Mouse (Mus musculus): ENCODE data around the gene Notch4. TPM values are rescaled to one million over a fixed set of nuclear protein-coding genes. Genes with fewer than 3 reads are reported as not detected.

Notch4 gene
- polyA plus RNA-seq, 1 experiment from 2014 or later: 15.8 TPM

DNA sequence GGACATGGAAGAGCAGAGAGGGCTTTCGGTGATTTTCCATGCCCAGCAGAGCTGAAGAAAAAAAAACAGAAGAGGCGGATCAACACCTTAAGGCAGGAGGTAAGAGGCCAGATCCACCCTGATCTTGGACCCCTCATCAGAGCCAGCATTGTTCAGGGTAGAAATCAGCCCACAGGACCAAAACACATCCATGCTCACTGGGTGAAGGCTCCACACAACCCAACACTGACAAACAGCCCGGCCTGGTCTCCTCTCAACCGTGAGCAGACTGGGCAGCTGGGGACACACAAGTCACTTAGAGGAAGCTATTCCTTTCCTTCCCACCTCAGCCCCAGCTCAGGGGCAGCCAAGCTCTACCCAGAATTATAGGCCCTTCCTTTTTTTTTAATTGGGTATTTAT is 16.5 kb upstream of the Notch4 start:
- H3K4me1 ChIP-seq (ENCODE audit: control insufficient read depth, insufficient read depth, low read length): no peaks in the 10 kb centered on the region
- ATAC-seq (ENCODE audit: low FRiP score): no peak

DNA sequence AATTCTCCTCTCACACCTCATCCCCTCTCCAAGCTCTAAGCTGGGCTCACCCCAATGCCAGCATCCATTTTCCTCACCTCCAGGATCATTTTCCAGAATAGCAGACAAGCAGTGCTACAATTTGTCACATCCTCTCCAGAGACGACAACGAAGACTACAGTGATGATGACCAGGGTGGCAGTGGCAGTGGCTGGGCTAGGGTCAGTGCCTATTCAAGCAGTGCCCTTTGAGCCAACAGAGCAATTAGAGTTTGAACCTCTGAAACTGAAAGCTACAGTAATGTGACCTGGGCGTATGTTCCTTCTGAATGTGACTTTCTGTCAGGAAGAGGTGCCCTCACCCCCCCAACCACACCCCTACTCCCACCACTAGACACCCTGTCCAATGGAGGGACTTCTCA is 14.9 kb upstream of the Notch4 start:
- Histone ChIP-seq H3K4me2 (no peak overlapping the region), H3K9ac (ENCODE audit: low read length) (no peak overlapping the region), H3K4me1 (ENCODE audit: control insufficient read depth, insufficient read depth, low read length) (no peaks in the 10 kb centered on the region), H3K27ac (ENCODE audit: low read depth, low read length) (no peak overlapping the region), H3K4me3 (ENCODE audit: low read depth, low read length) (no peak overlapping the region), H3K27me3 (ENCODE audit: control insufficient read depth, insufficient read depth, low read length) (no peaks in the 10 kb centered on the region), H3K36me3 (ENCODE audit: control insufficient read depth, insufficient read depth, low read length) (no peaks in the 10 kb centered on the region), H3K9me3 (ENCODE audit: control insufficient read depth, low read length) (no peaks in the 10 kb centered on the region)
- DNase-seq (ENCODE audit: low spot score, missing footprints) (no peak), ATAC-seq (ENCODE audit: low FRiP score) (no peak)
- WGBS: 96% methylated on average over 3 of the region's 3 CpGs

More for the DNA sequence above, 16.5 kb upstream of the Notch4 start:
- no peak for DNase-seq (ENCODE audit: low spot score, missing footprints)
- no peaks in the 10 kb centered on the region for H3K9me3 ChIP-seq (ENCODE audit: control insufficient read depth, low read length)
- H3K9ac ChIP-seq (ENCODE audit: low read length): no peak overlapping the region
- H3K4me3 ChIP-seq (ENCODE audit: low read depth, low read length): no peak overlapping the region
- H3K4me2 ChIP-seq: no peak overlapping the region
- no peaks in the 10 kb centered on the region for H3K27me3 ChIP-seq (ENCODE audit: control insufficient read depth, insufficient read depth, low read length)
- H3K36me3 ChIP-seq (ENCODE audit: control insufficient read depth, insufficient read depth, low read length): no peaks in the 10 kb centered on the region
- WGBS: 94% methylated on average over 4 of the region's 4 CpGs
- H3K27ac ChIP-seq (ENCODE audit: low read depth, low read length): no peak overlapping the region

DNA sequence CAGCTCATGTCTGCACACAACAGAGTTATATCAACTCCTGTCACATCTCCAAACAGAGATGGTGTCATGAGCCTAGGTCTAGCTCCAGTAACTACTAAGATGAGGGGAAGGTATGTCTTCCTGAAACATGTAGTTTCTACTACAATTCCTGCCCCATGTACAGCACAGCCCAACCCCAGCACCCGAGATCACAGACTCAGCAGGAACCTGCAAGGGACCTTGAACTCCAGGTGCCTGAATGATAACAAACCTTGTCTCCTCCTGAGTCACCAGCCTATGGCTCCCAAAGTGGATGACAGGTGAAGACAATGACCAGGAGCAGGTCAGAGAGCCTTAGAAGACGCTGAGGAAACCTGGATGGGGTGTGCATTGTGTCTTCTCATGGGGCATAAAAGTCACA is 14.2 kb upstream of the Notch4 start:
- Histone ChIP-seq H3K36me3 (ENCODE audit: control insufficient read depth, insufficient read depth, low read length) (no peaks in the 10 kb centered on the region), H3K4me1 (ENCODE audit: control insufficient read depth, insufficient read depth, low read length) (no peaks in the 10 kb centered on the region), H3K9ac (ENCODE audit: low read length) (no peak overlapping the region), H3K4me3 (ENCODE audit: low read depth, low read length) (no peak overlapping the region), H3K27ac (ENCODE audit: low read depth, low read length) (no peak overlapping the region), H3K27me3 (ENCODE audit: control insufficient read depth, insufficient read depth, low read length) (no peaks in the 10 kb centered on the region), H3K4me2 (no peak overlapping the region), H3K9me3 (ENCODE audit: control insufficient read depth, low read length) (no peaks in the 10 kb centered on the region)
- 76% methylated on average over 2 of the region's 2 CpGs for WGBS
- ATAC-seq (ENCODE audit: low FRiP score) (no peak), DNase-seq (ENCODE audit: low spot score, missing footprints) (no peak)

DNA sequence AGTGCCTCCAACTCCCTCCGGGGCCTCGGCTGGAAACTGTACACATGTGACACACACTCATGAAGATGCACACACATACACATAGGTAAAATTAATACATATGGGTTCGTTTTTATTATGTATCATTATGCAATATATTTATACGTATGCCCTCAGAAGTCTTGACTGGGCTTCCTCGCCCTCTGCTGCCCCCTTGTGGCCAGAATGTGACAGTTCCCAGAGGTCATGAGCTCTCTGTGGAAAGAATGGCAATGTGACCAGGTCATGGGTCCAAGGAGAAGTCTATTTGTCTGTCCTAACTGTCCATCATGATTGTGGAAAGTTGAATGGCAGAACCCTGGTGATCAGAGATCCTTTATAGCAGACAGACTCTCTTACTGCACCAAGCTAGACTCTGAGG is 8.6 kb upstream of the Notch4 start:
- Histone ChIP-seq H3K9me3 (ENCODE audit: control insufficient read depth, low read length) (no peaks in the 10 kb centered on the region), H3K27me3 (ENCODE audit: control insufficient read depth, insufficient read depth, low read length) (no peaks in the 10 kb centered on the region), H3K4me2 (no peak overlapping the region), H3K4me3 (ENCODE audit: low read depth, low read length) (no peak overlapping the region), H3K9ac (ENCODE audit: low read length) (no peak overlapping the region), H3K36me3 (ENCODE audit: control insufficient read depth, insufficient read depth, low read length) (no peaks in the 10 kb centered on the region), H3K27ac (ENCODE audit: low read depth, low read length) (no peak overlapping the region), H3K4me1 (ENCODE audit: control insufficient read depth, insufficient read depth, low read length) (no peaks in the 10 kb centered on the region)
- 0 out of 2 replicates have a peak, but pooled peaks have one; percentile 55 for ATAC-seq (ENCODE audit: low FRiP score)
- WGBS: 24% methylated on average over 5 of the region's 5 CpGs
- DNase-seq (ENCODE audit: low spot score, missing footprints): peak; percentile 95

DNA sequence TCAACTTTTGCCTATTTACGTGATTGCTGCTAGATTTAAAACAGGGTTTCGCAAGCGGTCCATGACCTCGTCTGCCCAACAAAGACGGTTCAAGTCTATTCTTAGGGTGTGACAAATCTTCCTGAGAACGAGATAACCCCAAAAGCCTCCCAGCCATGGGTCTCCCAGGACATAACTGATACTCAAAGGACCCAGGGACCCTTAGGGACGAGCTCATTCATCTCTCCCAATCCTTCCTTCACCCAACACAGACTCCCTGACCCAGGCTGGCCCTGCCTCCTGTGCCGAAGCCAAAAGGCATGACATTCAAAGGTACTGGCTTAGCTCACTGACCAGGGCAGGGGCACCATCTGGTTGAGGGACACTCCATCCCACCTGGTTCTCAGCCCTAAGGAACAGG is 7.7 kb upstream of the Notch4 start:
- no peaks in the 10 kb centered on the region for H3K27me3 ChIP-seq (ENCODE audit: control insufficient read depth, insufficient read depth, low read length)
- WGBS: 81% methylated on average over 8 of the region's 8 CpGs
- no peaks in the 10 kb centered on the region for H3K9me3 ChIP-seq (ENCODE audit: control insufficient read depth, low read length)
- H3K36me3 ChIP-seq (ENCODE audit: control insufficient read depth, insufficient read depth, low read length): no peaks in the 10 kb centered on the region
- ATAC-seq (ENCODE audit: low FRiP score) (no peak), DNase-seq (ENCODE audit: low spot score, missing footprints) (no peak)
- no peaks in the 10 kb centered on the region for H3K4me1 ChIP-seq (ENCODE audit: control insufficient read depth, insufficient read depth, low read length)
- no peak overlapping the region for H3K4me3 ChIP-seq (ENCODE audit: low read depth, low read length)
- H3K4me2 ChIP-seq: no peak overlapping the region
- no peak overlapping the region for H3K9ac ChIP-seq (ENCODE audit: low read length)
- no peak overlapping the region for H3K27ac ChIP-seq (ENCODE audit: low read depth, low read length)

DNA sequence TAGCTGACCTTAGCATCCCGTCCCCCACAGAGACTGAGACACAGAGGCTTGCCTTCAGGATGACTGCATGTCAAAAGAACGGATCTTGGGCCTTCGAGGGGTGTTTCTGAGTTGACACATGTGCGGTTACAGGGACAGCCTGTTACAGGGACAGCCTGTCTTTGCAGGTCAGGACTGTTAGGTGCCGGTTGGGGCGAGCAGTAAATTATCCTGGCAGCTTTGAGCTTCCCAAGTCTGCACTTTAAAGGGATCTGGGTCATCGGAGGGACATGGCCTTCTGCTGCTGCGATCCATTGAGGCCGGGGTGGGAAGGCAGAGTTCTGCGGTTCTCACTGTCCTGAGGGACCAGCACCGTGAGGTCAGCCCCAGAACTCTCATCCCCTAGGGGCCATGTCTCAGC is 6.7 kb upstream of the Notch4 start:
- no peak for ATAC-seq (ENCODE audit: low FRiP score)
- no peaks in the 10 kb centered on the region for H3K4me1 ChIP-seq (ENCODE audit: control insufficient read depth, insufficient read depth, low read length)

DNA sequence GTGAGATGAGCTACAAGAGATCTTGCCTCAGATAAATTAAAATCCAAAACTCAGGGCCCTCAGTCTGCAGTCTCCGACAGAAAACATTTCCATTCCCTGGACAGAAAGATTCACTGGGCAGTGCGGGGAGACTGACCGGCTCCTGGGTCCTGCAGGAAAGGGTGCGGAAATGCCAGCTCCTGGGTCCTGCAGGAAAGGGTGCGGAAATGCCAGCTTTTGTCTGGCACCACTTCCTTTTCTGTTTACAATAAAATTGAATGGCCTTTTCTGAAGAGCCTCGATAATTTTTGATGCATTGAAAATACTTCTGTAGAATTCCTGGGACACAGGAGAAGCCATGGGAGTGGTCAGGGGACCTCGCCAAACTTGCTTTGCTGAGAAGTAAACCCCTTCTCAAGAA is 5.0 kb upstream of the Notch4 start:
- no peaks in the 10 kb centered on the region for H3K27me3 ChIP-seq (ENCODE audit: control insufficient read depth, insufficient read depth, low read length)

More for the DNA sequence above, 6.7 kb upstream of the Notch4 start:
- no peak overlapping the region for H3K4me3 ChIP-seq (ENCODE audit: low read depth, low read length)
- H3K9me3 ChIP-seq (ENCODE audit: control insufficient read depth, low read length): no peaks in the 10 kb centered on the region
- no peak overlapping the region for H3K4me2 ChIP-seq
- no peak overlapping the region for H3K9ac ChIP-seq (ENCODE audit: low read length)
- 83% methylated on average over 11 of the region's 11 CpGs for WGBS
- H3K27ac ChIP-seq (ENCODE audit: low read depth, low read length): no peak overlapping the region
- DNase-seq (ENCODE audit: low spot score, missing footprints): no peak
- H3K27me3 ChIP-seq (ENCODE audit: control insufficient read depth, insufficient read depth, low read length): no peaks in the 10 kb centered on the region
- H3K36me3 ChIP-seq (ENCODE audit: control insufficient read depth, insufficient read depth, low read length): no peaks in the 10 kb centered on the region

DNA sequence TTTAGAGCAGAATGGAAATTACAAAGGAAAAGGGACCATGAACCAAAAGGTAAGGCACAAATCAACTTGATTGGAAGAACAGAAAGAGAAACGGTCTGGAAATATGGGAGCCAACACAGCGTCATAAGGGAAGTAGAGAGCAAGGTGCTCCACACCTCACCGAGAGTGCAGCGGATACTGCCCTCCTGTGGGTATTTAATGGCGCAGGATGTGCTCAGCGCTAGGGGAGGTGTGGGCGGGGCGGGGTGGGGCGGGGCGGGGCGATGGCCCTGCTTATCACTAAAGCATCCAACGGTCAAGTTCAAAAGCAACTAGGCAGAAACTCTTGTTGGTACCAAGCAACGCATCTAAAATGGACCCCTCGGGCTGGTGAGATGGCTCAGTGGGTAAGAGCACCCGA is 4.2 kb upstream of the Notch4 start:
- Histone ChIP-seq H3K27ac (ENCODE audit: low read depth, low read length) (no peak overlapping the region), H3K4me3 (ENCODE audit: low read depth, low read length) (no peak overlapping the region), H3K4me2 (no peak overlapping the region), H3K9me3 (ENCODE audit: control insufficient read depth, low read length) (no peaks in the 10 kb centered on the region), H3K9ac (ENCODE audit: low read length) (no peak overlapping the region), H3K27me3 (ENCODE audit: control insufficient read depth, insufficient read depth, low read length) (no peaks in the 10 kb centered on the region), H3K36me3 (ENCODE audit: control insufficient read depth, insufficient read depth, low read length) (no peaks in the 10 kb centered on the region), H3K4me1 (ENCODE audit: control insufficient read depth, insufficient read depth, low read length) (no peaks in the 10 kb centered on the region)
- WGBS: 25% methylated on average over 15 of the region's 15 CpGs
- DNase-seq (ENCODE audit: low spot score, missing footprints) (no peak), ATAC-seq (ENCODE audit: low FRiP score) (no peak)

More for the DNA sequence above, 5.0 kb upstream of the Notch4 start:
- 84% methylated on average over 7 of the region's 7 CpGs for WGBS
- ATAC-seq (ENCODE audit: low FRiP score): no peak
- no peak overlapping the region for H3K27ac ChIP-seq (ENCODE audit: low read depth, low read length)
- H3K9me3 ChIP-seq (ENCODE audit: control insufficient read depth, low read length): no peaks in the 10 kb centered on the region
- H3K36me3 ChIP-seq (ENCODE audit: control insufficient read depth, insufficient read depth, low read length): no peaks in the 10 kb centered on the region
- no peak overlapping the region for H3K9ac ChIP-seq (ENCODE audit: low read length)
- no peaks in the 10 kb centered on the region for H3K4me1 ChIP-seq (ENCODE audit: control insufficient read depth, insufficient read depth, low read length)
- no peak for DNase-seq (ENCODE audit: low spot score, missing footprints)
- H3K4me3 ChIP-seq (ENCODE audit: low read depth, low read length): no peak overlapping the region
- no peak overlapping the region for H3K4me2 ChIP-seq

DNA sequence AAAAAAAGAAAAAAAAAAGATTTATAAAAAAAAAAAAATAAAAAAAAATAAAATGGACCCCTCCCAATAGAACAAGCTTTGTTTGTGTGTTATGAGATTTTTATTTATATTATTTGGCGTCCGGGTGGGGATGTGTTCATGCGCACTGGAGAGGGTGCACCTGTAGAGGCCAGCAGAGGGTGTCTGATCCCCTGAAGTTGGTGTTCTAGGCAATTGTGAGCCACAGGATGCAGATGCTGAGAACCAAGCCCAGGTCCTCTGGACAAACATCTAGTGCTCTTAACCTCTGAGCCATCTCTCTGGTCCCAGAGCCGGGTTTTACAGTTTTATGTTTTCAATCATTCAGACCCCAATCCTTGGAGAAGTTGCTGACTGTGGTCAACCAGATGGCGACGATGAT is 3.6 kb upstream of the Notch4 start:
- no peak for ATAC-seq (ENCODE audit: low FRiP score)
- no peaks in the 10 kb centered on the region for H3K27me3 ChIP-seq (ENCODE audit: control insufficient read depth, insufficient read depth, low read length)
- no peak overlapping the region for H3K4me3 ChIP-seq (ENCODE audit: low read depth, low read length)
- no peak overlapping the region for H3K27ac ChIP-seq (ENCODE audit: low read depth, low read length)
- H3K36me3 ChIP-seq (ENCODE audit: control insufficient read depth, insufficient read depth, low read length): no peaks in the 10 kb centered on the region
- WGBS: 88% methylated on average over 6 of the region's 6 CpGs
- H3K4me2 ChIP-seq: no peak overlapping the region
- no peak for DNase-seq (ENCODE audit: low spot score, missing footprints)
- no peaks in the 10 kb centered on the region for H3K4me1 ChIP-seq (ENCODE audit: control insufficient read depth, insufficient read depth, low read length)
- no peaks in the 10 kb centered on the region for H3K9me3 ChIP-seq (ENCODE audit: control insufficient read depth, low read length)
- H3K9ac ChIP-seq (ENCODE audit: low read length): no peak overlapping the region

DNA sequence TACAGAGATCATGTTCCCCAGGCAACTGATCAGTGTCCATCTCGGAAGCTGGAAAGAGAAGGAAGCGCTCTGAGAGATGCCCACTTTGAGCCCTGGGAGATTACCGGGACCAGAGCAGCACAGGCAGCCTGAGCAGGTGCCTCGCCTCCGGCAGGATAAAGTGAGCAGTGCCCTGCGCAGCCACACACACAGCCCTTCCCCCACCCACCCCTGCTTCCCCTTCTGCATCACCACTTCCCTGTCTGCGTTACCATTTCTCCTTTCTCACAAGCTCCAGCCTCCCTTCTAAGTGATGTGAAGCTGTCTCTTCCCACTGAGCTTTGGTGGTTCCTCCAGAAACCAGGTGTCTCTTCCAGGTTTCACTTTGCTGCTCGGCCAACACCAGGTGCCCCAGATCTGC is 2.9 kb upstream of the Notch4 start:
- Histone ChIP-seq H3K4me2 (no peak overlapping the region), H3K27ac (ENCODE audit: low read depth, low read length) (no peak overlapping the region), H3K9ac (ENCODE audit: low read length) (no peak overlapping the region), H3K4me1 (ENCODE audit: control insufficient read depth, insufficient read depth, low read length) (no peaks in the 10 kb centered on the region), H3K36me3 (ENCODE audit: control insufficient read depth, insufficient read depth, low read length) (no peaks in the 10 kb centered on the region), H3K9me3 (ENCODE audit: control insufficient read depth, low read length) (no peaks in the 10 kb centered on the region), H3K4me3 (ENCODE audit: low read depth, low read length) (no peak overlapping the region), H3K27me3 (ENCODE audit: control insufficient read depth, insufficient read depth, low read length) (no peaks in the 10 kb centered on the region)
- no peak for ATAC-seq (ENCODE audit: low FRiP score)
- DNase-seq (ENCODE audit: low spot score, missing footprints): no peak
- 46% methylated on average over 8 of the region's 8 CpGs for WGBS

All from midbrain, embryonic 11.5 days (tissue).